ENCODE assay signal across 18 mouse cellular contexts in the genomic region with DNA sequence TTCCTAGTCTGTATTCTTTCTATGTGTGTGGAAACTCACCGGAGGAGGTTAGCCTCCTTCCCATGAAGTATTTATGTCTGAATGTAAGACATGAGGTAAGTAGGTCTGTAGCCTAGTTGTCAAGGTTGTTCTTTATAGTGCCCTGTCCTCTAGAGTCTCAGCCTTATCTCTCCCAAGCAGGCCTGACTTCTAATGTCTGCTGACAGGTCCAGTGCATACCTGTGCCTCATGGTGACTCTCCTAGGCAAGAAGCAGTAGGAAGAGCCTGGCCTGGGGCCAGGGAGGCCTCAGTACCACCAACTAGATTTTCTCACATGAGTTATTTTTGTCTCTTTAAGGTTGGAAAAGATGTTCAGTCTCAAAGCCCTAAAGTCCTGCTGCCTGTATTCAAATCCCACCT.
"Had no signal": no experiment of that assay in that cellular context is flagged by ENCODE, and none has a peak within 500 bp of the region (broad histone marks: within the 10 kb centered on the region; RNA-seq: fewer than 3 reads in every experiment).

No protein-coding gene starts in this region.

- DNase-seq: lung, embryonic 14.5 days; lung, postnatal 10 days; lung, postnatal 4 days; midbrain, embryonic 14.5 days; retina, postnatal 1 day; right cerebral cortex, adult 18-20 months; right cerebral cortex, postnatal 25 days; right cerebral cortex, postnatal 4 days; spleen, adult 18-20 months; thymus, adult 18-20 months; thymus, postnatal 14 days; thymus, postnatal 4 days had no signal

- H3K4me1 ChIP-seq: midbrain, embryonic 10.5 days; midbrain, embryonic 12.5 days had no signal

- H3K9ac ChIP-seq: lung, embryonic 14.5 days; midbrain, embryonic 12.5 days; neural tube, embryonic 13.5 days; neural tube, embryonic 15.5 days had no signal

- H3K9me3 ChIP-seq: midbrain, embryonic 10.5 days; midbrain, embryonic 12.5 days; neural tube, embryonic 13.5 days; neural tube, embryonic 15.5 days had no signal

- ATAC-seq: midbrain, embryonic 16.5 days had no signal

- H3K4me2 ChIP-seq: lung, embryonic 14.5 days; midbrain, embryonic 12.5 days; neural tube, embryonic 13.5 days; neural tube, embryonic 15.5 days had no signal

- H3K4me3 ChIP-seq: midbrain, embryonic 10.5 days; midbrain, embryonic 12.5 days; myocyte; neural tube, embryonic 13.5 days; neural tube, embryonic 15.5 days had no signal

- H3K27me3 ChIP-seq: midbrain, embryonic 12.5 days; neural tube, embryonic 13.5 days; neural tube, embryonic 15.5 days had no signal

- H3K27ac ChIP-seq: midbrain, embryonic 10.5 days; midbrain, embryonic 12.5 days; neural tube, embryonic 13.5 days; neural tube, embryonic 15.5 days had no signal

- H3K36me3 ChIP-seq: midbrain, embryonic 10.5 days; midbrain, embryonic 12.5 days; neural tube, embryonic 13.5 days; neural tube, embryonic 15.5 days had no signal
